Mouse (Mus musculus) hindbrain, embryonic 14.5 days (tissue): ENCODE data around the gene 1700015G11Rik. TPM values are rescaled to one million over a fixed set of nuclear protein-coding genes. Genes with fewer than 3 reads are reported as not detected.

Source experiments
- ATAC-seq: fragments of 200-750 bp; cut with Nextera tagmentation; 2 replicates; pipeline ENCODE4 v1.8.0; 2017; ENCODE audit warnings: moderate number of reproducible peaks, mild to moderate bottlenecking, moderate TSS enrichment, moderate library complexity; ENCODE audit not compliant: low FRiP score
- DNase-seq: peaks from one replicate; pipeline ENCODE4 v3.0.0-alpha.2; 2015; ENCODE audit warnings: low spot score
- H3K27ac ChIP-seq: fragments of 300-500 bp; sonication (generic); 2 replicates; pipeline ENCODE4 v1.5.1; 2014; ENCODE audit warnings: mild to moderate bottlenecking, moderate library complexity
- H3K27me3 ChIP-seq: fragments of 300-500 bp; sonication (generic); 2 replicates; pipeline ENCODE4 v1.6.1; 2014; ENCODE audit warnings: mild to moderate bottlenecking, low read length, mixed read lengths; ENCODE audit not compliant: control insufficient read depth, insufficient read depth
- H3K36me3 ChIP-seq: fragments of 300-500 bp; sonication (generic); replicated peaks from 2 replicates; pipeline ENCODE4 v1.6.1; 2014; ENCODE audit not compliant: control insufficient read depth, insufficient read depth
- H3K4me1 ChIP-seq: fragments of 300-500 bp; sonication (generic); replicated peaks from 2 replicates; pipeline ENCODE4 v1.6.1; 2014; ENCODE audit warnings: antibody characterized with exemption, low read length, mixed read lengths; ENCODE audit not compliant: control insufficient read depth, insufficient read depth
- H3K4me2 ChIP-seq: fragments of 300-500 bp; sonication (generic); replicated peaks from 2 replicates; pipeline ENCODE4 v1.6.1; 2014; ENCODE audit warnings: mild to moderate bottlenecking, moderate library complexity
- H3K4me3 ChIP-seq: fragments of 300-500 bp; sonication (generic); replicated peaks from 2 replicates; pipeline ENCODE4 v1.5.1; 2014; ENCODE audit warnings: mild to moderate bottlenecking, low read length
- H3K9ac ChIP-seq: fragments of 300-500 bp; sonication (generic); 2 replicates; pipeline ENCODE4 v1.6.1; 2014
- H3K9me3 ChIP-seq: fragments of 300-500 bp; sonication (generic); 2 replicates; pipeline ENCODE4 v1.6.1; 2016; ENCODE audit warnings: low read length; ENCODE audit not compliant: control insufficient read depth
- WGBS: fragments of 180-500 bp; shearing (Covaris S2); extraction: QIAGEN DNeasy Blood & Tissue Kit; methylation state at CpG from one replicate; pipeline ENCODE4 v1.1.7; 2014; 5-methylcytosine and 5-hydroxymethylcytosine counted together
- polyA plus RNA-seq: library from polyadenylated mRNA; unstranded; fragments of >200 nt; fragmentation: Nextera tagmentation; extraction: Ambion mirVana; gene quantifications from 2 replicates; pipeline ENCODE4 v1.2.1, GENCODE M21; 2014

1700015G11Rik gene
- polyA plus RNA-seq, 1 experiment from 2014 or later = not detected

GRCm38 (mm10) chr7:52007138-52007537, 8.4 kb downstream of the 1700015G11Rik start:
- no peak overlapping the region for H3K27ac ChIP-seq
- no peak overlapping the region for H3K4me2 ChIP-seq
- ATAC-seq (no peak), DNase-seq (no peak)
- H3K4me1 ChIP-seq = peaks cover 6% of the 10 kb centered on the region
- H3K27me3 ChIP-seq = no peaks in the 10 kb centered on the region
- peaks cover 6% of the 10 kb centered on the region; the same call in 1 of the 2 replicates for H3K36me3 ChIP-seq
- 91% methylated on average over 2 of the region's 2 CpGs for WGBS
- H3K4me3 ChIP-seq = no peak overlapping the region
- H3K9ac ChIP-seq = no peak overlapping the region
- H3K9me3 ChIP-seq = no peaks in the 10 kb centered on the region

GRCm38 (mm10) chr7:52006296-52006630, 9.3 kb downstream of the 1700015G11Rik start:
- peak; percentile 90 for ATAC-seq

GRCm38 (mm10) chr7:52005511-52006295, 9.8 kb downstream of the 1700015G11Rik start, which contains the start of gene Svip:
TSS of gene Svip (minus strand) at chr7:52006018.
- Histone ChIP-seq H3K4me2 (peak within 1 kb of the TSS; percentile 53), H3K27ac (peak within 1 kb of the TSS; percentile 69), H3K4me3 (peak within 1 kb of the TSS; percentile 69), H3K9me3 (no peaks in the 10 kb centered on the region), H3K4me1 (peaks cover 6% of the 10 kb centered on the region), H3K27me3 (no peaks in the 10 kb centered on the region), H3K36me3 (peaks cover 6% of the 10 kb centered on the region; the same call in 1 of the 2 replicates), H3K9ac (peak within 1 kb of the TSS; percentile 61)
- ATAC-seq = peak; percentile 98
- peak; percentile 93 for DNase-seq
- under 1% methylated on average over 34 of the region's 47 CpGs for WGBS

More at GRCm38 (mm10) chr7:52006296-52006630, 9.3 kb downstream of the 1700015G11Rik start:
- H3K27me3 ChIP-seq = no peaks in the 10 kb centered on the region
- DNase-seq = peak; percentile 78
- no peaks in the 10 kb centered on the region for H3K9me3 ChIP-seq
- peak overlapping the region; percentile 53 for H3K4me2 ChIP-seq
- H3K9ac ChIP-seq = 0 out of 2 replicates have a peak overlapping the region, but pooled peaks have one; percentile 16
- H3K4me3 ChIP-seq = peak overlapping the region; percentile 69
- H3K4me1 ChIP-seq = peaks cover 6% of the 10 kb centered on the region
- H3K27ac ChIP-seq = no peak overlapping the region
- peaks cover 6% of the 10 kb centered on the region; the same call in 1 of the 2 replicates for H3K36me3 ChIP-seq
- WGBS = under 1% methylated on average over 9 of the region's 9 CpGs

GRCm38 (mm10) chr7:51991020-51991419, 24.5 kb downstream of the 1700015G11Rik start:
- H3K27me3 ChIP-seq = no peaks in the 10 kb centered on the region
- no peak overlapping the region for H3K4me2 ChIP-seq
- no peak overlapping the region for H3K4me3 ChIP-seq
- WGBS = 81% methylated on average over 3 of the region's 3 CpGs
- no peaks in the 10 kb centered on the region for H3K9me3 ChIP-seq
- no peaks in the 10 kb centered on the region for H3K4me1 ChIP-seq
- no peaks in the 10 kb centered on the region for H3K36me3 ChIP-seq
- H3K9ac ChIP-seq = no peak overlapping the region
- no peak for ATAC-seq
- no peak overlapping the region for H3K27ac ChIP-seq
- DNase-seq = no peak

GRCm38 (mm10) chr7:51986909-51987308, 28.6 kb downstream of the 1700015G11Rik start:
- ATAC-seq = no peak
- Histone ChIP-seq H3K9ac (no peak overlapping the region), H3K36me3 (no peaks in the 10 kb centered on the region), H3K4me1 (no peaks in the 10 kb centered on the region), H3K9me3 (no peaks in the 10 kb centered on the region), H3K27me3 (no peaks in the 10 kb centered on the region), H3K4me2 (no peak overlapping the region), H3K4me3 (no peak overlapping the region), H3K27ac (no peak overlapping the region)
- 71% methylated on average over 6 of the region's 6 CpGs for WGBS
- no peak for DNase-seq

GRCm38 (mm10) chr7:51985763-51986162, 29.8 kb downstream of the 1700015G11Rik start:
- Histone ChIP-seq H3K4me1 (no peaks in the 10 kb centered on the region), H3K9ac (no peak overlapping the region), H3K36me3 (no peaks in the 10 kb centered on the region), H3K4me3 (no peak overlapping the region), H3K27ac (no peak overlapping the region), H3K27me3 (no peaks in the 10 kb centered on the region), H3K4me2 (no peak overlapping the region), H3K9me3 (no peaks in the 10 kb centered on the region)
- no peak for ATAC-seq
- DNase-seq = no peak
- WGBS = 70% methylated on average over 6 of the region's 6 CpGs

- Histone ChIP-seq H3K36me3 (no peaks in the 10 kb centered on the region), H3K4me1 (no peaks in the 10 kb centered on the region), H3K27me3 (no peaks in the 10 kb centered on the region), H3K4me2 (no peak overlapping the region), H3K9ac (no peak overlapping the region), H3K4me3 (no peak overlapping the region), H3K9me3 (no peaks in the 10 kb centered on the region), H3K27ac (no peak overlapping the region)
- no peak for DNase-seq
- ATAC-seq = no peak
- WGBS = 47% methylated on average over 1 of the region's 1 CpGs
Measured at GRCm38 (mm10) chr7:51982303-51982702, 33.2 kb downstream of the 1700015G11Rik start.

GRCm38 (mm10) chr7:51979271-51979670, 36.3 kb downstream of the 1700015G11Rik start:
- Histone ChIP-seq H3K9me3 (no peaks in the 10 kb centered on the region), H3K4me3 (no peak overlapping the region), H3K36me3 (no peaks in the 10 kb centered on the region), H3K27me3 (no peaks in the 10 kb centered on the region), H3K9ac (no peak overlapping the region), H3K27ac (no peak overlapping the region), H3K4me2 (no peak overlapping the region), H3K4me1 (no peaks in the 10 kb centered on the region)
- ATAC-seq (no peak), DNase-seq (no peak)
- WGBS = 51% methylated on average over 5 of the region's 5 CpGs

GRCm38 (mm10) chr7:51975181-51975580, 40.3 kb downstream of the 1700015G11Rik start:
- DNase-seq = no peak
- peak overlapping the region; percentile 3; the same call in 1 of the 2 replicates for H3K27ac ChIP-seq
- WGBS = 53% methylated on average over 6 of the region's 6 CpGs
- H3K4me1 ChIP-seq = no peaks in the 10 kb centered on the region
- H3K27me3 ChIP-seq = no peaks in the 10 kb centered on the region
- H3K36me3 ChIP-seq = no peaks in the 10 kb centered on the region
- no peak overlapping the region for H3K4me3 ChIP-seq
- no peak overlapping the region for H3K4me2 ChIP-seq
- no peaks in the 10 kb centered on the region for H3K9me3 ChIP-seq
- ATAC-seq = no peak
- no peak overlapping the region for H3K9ac ChIP-seq
